Mouse (Mus musculus) layer of hippocampus, adult 9-10 months (tissue): ENCODE results near the gene Gm49355.
"Not testable (repeated sequence)": the region's sequence is repeated elsewhere in the genome, so short reads cannot be mapped to it uniquely, and the experiment has no call there.

ENCODE experiments used
- DNase-seq: peaks from one replicate; pipeline ENCODE4 v3.0.0; 2022; ENCODE audit warnings: low spot score

Gm49355 gene

DNA sequence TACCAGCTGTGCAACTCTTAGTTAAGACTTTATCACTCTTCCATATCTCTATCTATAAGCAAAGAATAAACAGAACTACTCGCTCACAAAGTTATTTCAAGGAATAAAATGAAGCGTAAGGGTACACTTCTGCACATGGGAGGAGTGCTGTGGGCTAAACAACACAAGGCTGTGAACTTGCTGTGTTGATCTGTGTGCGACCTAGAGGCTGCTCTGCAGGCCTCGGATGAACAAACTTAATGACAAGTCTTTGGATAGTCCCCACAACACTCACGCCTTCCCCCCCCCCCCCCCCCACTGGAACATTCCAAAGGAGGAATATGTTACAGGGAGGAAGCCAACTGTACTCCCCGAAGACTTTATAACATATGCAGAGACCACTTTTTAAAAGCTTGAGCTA is at the start of gene Gm49355:
Gene Gm49355, plus strand, starts transcription at position 336 of the 400 bp plus-strand sequence.
- DNase-seq, result no peak

DNA sequence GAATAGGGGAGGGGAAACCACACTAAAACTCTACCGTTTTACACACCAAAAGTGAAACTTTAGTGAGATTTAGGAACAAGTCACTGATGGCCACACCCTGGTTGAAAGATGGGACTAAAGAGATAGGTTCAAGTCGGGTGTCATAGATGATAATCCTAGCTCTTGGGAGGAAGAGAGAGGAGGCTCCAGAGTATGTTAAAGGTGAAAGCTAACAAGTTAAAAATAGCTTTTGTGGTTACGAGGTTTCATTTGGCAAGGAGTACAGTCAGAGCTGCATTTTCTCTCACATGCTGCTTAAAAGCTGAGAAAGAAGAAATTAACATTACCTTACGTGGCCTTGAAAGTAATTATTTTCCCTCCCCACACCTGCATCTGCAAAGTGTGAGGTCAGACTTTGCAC is 40.0 kb upstream of the Gm49355 start:
- DNase-seq, result no peak

DNA sequence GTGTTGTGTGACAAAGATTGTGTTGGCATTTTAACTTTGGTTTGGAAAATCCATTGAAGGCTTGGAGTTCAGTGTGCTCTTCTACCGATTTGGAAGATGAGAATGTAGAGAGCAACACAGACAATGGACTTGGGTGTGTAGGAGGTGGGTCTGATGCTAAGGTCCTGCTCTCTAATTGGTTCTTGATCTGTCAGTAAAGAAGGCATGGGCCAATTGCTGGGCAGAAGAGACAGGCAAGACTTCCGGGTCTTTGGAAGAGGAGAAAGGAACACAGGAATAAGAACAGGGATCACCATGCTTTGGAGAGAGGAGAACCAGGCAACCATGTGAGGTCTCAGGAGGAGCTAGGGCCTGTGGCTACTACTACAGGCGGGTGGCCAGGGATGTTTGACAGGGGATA is 7.7 kb upstream of the Gm49355 start:
- DNase-seq, result no peak

DNA sequence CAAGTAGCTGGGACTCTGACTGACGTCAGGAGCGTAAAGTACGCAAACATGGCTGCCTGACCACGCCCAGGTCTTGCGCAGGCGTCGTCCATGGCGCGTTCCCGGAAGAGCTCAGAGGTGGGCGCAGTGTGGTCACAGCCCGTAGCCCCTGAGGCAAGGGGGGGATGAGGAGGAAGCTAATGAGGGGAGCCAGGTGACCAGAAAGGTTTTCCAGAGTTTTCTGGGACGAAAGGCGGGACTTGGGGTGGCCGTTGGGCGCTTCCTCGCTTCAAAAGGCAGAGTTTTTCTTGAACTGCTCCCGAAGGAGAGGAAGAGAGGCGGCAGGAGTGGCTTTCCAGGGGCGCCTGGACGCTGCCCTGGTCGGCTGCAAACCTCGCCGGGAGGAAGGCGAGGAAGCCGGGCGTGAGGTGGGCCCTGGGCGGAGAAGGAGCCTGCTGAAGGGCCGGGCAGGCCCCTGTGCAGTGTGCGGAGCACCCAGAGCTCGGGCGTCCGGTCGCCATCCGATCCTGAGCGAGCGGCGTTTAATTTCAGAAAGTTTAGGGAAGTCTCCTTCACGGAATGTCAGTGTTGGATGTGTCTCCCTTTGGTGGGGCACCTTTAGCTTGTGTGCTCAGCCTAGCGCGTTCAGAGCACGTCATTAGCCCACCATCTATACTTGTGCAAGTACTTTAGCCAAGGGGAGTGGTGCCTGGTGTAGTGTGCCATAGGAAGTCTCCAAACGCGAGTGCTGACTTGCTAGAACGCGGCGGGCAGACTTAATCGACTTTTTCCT is 551 bp downstream of the Gm49355 start, which contains the start of gene 3830406C13Rik:
Gene 3830406C13Rik, plus strand, starts transcription at position 33 of the 772 bp plus-strand sequence.
- DNase-seq, result peak; percentile 61

DNA sequence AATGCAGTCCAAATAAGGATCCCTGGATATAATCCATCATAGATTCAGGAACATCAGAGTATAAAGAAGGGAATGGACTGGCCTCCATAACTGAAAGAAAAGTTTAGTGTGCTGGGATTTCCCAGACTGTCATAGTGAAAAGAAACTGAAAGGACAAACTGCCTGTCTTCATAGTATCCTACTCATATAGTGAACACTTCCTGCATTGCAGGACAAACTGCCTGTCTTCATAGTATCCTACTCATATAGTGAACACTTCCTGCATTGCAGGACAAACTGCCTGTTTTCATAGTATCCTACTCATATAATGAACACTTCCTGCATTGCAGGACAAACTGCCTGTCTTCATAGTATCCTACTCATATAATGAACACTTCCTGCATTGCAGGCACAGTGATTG is 6.0 kb downstream of the Gm49355 start:
- DNase-seq, result not testable (repeated sequence)

DNA sequence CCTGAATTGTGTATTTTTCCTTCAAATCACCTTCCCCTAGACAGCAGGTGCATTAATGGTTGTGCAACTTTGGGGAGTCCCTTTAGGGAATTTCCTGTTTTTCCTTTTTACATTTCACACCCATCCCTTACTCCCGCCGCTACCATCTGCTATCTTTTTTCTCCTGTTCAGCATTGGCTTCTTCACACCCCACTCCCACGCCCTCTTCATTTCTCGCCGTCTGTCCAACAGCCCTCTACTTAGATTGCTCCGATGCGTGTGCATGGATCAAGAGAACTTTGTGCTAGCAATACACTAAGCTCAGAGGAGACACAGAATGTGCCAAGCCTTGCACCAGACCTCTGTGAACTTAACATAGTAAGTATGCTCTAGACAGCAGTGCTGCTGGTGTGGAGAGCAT is 12.6 kb downstream of the Gm49355 start:
- peak; percentile 43 for DNase-seq

DNA sequence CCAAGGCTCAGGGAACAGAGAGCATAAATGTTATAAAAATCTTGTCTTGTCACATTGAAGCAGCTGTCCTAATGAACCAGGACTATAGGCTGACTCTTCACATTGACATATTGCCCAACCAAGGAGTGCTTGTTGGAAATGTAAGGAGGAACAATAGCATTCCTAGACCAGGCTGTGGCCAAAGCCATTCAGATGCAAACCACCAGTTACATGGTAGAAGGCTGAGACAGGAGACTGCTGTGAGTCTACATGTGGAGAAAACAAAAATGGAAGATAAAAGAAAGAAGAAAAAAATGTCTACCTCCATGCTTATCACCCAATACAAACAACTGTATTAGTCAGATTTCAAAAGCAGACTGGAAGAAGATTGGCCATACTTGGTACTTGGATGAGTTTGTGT is 15.4 kb downstream of the Gm49355 start:
- DNase-seq, result no peak

DNA sequence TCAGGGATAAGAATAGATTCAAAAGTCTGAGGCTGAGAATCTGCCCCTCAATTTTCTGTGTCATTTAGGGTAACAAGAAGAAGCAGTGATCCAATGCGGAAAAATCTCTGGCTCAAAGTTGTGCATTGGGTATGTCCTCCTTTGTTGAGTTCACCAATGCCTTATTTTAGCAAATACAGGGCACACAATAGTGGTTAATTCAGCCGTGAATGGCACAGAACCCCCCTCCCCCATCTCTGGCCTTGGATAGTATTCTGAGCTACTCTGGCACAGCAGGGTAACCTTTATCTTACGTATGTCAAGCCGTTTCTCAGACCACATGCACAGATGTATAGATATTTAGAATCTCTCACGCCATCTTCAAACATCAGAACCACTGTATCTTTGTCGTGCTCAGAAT is 15.9 kb downstream of the Gm49355 start:
- no peak for DNase-seq

DNA sequence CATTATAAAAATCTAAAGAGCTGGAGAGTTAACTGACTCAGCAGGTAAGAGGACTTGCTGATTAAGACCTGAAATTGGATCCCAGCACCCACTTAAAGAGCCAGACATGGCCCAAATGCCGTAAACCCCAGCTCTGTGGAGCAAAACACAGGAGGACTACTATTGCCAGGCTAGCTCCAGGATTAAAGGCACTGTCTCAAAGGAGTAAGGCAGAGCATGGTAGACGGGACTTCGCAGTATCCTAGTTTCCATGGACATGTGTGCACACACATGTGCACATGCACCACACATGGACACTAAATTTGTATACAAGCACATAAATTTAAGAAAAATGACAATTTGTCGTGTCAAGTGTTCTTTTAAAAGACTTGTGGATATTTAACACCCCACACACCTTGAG is 16.5 kb downstream of the Gm49355 start:
- no peak for DNase-seq

DNA sequence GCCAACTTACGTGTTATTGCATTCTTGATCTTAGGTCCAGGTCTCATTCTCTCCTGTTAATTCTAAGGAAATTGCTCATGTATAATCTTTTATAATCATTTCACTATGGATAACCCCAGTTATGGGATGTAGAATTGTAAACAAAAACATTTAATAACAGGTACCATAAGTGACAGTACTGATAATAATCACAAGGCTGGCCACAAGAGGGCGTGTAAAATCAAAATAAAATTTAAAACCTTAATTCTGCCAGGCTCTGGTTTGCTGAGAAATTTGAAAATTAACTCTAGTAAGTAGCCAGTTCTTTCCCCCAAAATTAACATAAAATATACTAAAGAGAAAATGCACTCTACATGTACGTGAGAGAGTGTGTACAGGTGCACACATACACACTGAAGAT is 16.9 kb downstream of the Gm49355 start:
- peak; percentile 42 for DNase-seq

DNA sequence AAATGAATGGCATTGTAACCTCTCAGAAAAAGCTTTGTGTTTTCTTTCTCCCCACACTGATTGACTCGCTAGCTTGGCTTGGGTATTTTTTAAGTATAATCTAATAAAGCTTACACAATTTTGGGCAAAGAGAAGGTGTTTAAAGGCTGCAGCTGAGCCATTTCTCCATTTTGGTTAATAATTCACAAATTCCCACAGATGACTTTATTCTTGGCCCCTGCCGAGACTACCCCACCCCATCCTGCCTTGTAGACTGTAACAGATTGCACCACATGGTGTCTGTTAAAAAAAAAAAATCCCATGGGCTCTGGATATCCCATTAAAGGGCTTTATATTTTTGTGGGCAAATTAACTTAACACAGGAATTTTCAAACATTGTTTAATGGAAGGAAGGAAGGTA is 19.3 kb downstream of the Gm49355 start:
- no peak for DNase-seq

DNA sequence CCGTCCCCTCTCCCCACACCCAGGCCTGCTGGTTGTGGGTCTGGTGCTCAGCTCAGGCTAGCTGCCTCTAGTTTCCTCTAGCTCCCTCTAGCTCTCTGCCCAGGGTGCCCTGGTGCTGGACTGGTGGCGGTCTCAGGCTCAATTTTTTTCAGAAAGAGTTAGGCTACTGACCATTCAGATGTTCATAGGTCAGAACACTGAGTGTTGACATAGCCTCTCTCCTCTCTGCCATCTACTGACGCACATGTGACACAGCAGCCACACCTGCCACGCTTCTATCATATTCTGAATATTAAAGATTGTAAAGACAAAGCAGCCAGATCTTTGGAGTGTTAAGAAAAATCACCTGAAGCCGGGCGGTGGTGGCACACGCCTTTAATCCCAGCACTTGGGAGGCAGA is 49.8 kb downstream of the Gm49355 start:
- no peak for DNase-seq

DNA sequence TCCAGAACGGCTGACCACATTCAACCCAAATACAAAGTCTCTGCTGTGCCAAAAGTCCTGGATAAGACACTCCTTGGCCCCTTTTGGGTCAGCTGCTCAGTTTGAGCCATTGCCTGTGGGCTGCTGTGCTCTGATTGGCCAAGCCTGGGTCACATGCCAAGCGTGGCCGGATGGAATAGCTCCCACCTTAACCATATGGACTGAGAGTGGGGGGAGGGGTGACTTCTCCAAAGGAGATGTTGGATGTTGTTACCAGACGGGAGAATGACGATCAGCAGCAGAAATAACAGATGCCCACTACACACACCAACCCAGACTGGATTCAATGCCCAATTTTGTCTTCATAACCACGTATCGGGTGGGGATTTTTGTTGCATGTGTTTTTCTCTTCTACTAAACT is 51.1 kb downstream of the Gm49355 start:
- no peak for DNase-seq

DNA sequence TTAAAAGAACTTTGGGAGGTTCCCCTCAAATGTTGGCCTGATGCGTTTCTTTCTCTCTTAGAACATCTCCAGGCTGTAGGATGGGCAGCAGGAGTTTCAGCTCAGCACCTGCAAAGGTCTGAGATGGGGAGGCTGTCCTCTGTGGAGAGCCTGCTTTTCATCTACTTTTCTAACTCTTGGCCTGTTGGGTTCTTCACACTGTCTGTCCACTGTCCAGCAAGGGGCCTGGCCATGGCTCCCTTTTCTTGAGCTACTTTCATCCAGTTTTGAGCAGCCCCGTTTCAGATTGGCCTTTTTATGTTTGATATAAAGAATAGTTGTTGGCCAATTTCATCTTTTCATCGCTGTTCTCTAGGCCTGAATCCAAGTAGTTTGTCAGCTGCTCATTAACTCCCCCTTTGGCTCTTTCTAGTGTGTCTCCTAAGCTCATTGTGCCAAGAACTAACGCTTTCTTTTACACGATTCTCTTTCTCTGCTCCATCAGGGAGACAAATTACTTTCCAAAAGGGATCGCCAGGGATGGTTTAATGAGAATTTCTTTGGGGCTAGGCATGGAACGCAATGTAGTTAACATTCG is 53.7 kb downstream of the Gm49355 start:
- no peak for DNase-seq

DNA sequence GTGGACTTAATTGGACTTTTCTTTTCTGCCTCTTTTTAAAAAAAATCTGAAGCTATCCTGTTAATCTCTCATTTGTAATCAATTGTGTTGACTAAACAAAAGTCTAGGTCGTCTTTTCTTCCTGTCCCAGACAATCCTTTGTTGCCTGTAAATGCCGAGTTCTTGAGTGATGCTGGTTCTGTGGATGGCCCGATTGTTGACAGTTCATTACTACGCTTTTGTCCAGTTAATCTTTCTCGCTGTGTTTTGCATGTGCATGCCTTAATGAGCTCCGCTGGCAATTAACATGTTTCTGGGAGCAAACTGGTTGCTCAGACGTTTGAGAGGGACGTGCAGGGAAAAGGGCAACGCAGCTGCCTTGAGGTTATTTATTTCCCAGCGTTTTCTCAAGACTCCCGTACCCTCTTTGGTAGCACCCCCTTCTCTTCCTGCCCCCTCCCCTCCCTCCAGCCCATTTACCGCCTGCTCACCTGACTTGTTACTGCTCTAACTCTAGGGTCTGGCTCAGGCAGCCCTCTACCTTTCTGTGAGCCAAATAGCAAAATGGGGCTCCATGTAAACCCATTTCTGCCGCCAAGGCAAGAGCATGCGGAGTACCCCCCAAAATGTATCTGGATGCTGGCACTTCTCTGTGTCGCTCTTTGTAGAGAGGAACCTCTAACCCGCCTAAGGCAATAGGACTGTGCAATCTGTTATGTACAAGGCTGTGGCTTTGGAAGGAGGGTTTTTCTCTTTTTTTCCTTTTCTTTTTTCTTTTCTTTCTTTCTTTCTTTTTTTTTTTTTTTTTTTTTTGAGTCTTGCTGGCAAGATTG is 54.4 kb downstream of the Gm49355 start:
- DNase-seq, result no peak

DNA sequence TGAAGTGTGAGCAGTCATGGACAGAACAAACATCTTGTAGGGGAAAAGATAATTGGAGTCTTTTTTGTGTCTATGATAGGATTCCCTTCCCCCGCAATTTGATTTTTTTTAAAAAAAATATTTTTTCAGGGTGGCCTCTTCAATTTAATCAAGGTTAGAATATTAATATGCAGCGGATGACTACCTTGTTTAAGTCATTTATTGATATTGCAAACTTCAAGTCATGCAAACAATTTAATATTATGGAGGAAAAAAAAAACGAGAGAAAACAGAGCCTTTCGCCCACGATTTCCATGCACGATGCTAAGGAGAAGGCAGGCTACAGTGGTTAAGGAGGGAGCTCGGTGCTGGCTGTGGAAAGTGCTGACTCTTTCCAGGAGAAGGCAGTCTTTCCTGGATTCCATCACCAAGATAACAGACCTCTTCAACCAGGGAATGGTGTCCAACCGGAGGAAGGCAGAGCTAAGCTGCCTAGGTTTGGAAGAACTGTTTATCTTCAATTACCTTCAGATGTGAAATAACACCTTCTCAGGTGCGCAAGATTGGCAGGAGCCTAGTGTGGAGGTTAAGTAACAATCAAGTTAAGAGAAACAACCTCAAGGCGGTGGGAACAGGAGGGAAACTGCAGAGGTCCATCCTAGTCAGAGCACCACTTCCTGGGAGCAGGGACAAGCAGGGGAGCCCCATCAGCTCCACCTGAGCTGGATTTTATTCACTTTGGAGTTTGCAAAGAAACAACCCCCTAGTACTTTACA is 55.2 kb downstream of the Gm49355 start:
- no peak for DNase-seq

DNA sequence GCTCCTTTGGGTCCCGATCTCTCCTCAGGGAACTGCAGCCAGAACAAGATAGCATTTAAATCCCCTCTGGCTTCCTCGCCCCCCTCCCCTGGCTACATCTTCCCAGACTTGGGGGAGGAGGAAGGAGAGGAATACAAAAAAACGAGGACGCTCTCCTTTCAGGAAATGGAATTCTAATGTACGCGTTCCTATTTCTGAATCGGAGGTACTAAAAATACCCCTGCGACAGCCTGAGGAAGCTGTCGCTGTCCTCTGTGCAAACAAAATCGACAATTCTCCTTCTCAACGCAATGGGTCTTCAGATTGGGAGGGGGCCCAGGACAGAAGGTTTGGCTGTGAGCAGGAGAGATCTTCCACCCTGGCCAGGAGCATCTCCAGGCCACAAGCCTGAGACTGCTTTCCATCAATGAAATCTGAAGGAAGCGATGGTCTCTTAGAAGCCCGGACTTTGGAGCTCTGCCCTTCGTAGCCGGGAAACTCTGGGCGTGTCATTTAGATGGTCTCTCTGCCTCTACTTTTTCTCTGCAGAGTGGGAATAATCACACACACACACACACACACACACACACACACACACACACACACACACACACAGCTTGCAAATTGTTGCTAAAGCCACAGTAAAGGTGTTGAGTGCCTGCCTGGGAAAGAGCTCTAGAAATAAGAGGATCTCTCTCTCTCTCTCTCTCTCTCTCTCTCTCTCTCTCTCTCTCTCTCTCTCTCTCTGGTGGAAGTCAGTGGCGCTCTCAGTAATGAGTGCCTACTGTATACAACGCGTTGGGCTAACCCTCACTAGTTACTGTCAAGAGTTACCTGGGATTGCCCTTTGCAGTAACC is 56.7 kb downstream of the Gm49355 start:
- DNase-seq, result no peak

DNA sequence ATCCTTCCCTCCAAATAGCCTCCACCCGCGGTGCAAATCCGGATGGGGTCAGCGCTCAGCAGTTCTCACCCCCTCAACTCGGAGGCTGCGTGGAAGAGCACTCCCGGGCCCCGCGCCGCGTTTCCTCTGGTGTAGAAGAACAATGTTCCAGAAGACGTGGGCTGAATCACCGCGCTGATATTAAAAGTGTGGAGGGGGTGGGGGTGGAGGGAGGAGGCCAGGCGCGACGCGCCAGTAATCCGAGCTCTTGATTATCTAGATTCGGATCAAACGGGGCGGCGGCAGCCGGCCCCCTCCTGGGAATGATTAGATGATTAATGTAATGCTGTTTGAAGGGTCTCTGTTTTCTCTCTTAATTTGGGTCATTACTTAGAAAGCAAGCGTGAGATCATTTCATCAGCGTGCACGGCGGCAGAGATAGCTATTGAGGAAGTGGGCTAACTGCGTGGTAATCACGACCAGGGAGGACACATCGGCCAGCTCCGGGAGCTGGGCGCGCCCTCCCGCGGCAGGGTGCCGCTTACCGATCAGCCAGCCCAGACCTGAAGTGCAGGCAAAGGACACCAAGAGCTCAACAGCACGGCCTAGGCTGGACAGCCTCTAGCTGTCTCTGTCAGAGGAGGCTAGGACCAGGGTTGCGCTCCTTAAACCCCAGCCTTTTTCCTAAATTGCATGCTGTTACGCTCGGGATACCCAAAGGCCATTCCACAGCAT is 57.5 kb downstream of the Gm49355 start:
- DNase-seq, result no peak

DNA sequence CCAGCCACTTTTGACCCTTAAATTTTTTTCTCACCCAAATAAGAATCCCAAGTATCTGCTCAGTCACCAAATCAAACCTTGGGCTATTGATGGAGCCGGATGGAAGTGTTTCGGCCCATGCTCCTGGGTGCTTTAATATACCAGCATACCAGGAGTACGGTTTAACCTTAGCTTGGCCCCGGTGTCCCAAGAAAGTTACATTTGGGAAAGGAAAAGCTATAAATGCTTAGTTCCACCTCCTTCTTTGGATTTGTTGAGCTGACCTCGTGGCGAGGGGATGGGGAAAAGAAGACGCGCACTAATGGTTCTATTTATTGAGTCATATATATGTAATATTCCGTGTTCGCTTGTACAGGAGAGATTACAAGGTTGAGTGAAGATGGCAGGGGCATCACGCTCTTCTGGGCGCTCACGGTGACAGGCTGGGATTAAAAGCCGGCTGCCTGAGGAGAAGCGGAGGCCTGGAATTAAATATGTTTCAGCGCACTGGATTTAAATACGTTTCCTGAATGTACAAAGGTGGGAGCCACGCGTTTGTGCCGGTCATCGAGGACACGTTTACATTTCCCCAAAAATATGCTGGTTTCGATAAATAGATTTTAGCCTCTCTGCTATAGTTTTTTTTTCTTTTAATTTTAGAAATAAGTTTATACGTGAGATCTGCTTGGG is 58.1 kb downstream of the Gm49355 start:
- no peak for DNase-seq

DNA sequence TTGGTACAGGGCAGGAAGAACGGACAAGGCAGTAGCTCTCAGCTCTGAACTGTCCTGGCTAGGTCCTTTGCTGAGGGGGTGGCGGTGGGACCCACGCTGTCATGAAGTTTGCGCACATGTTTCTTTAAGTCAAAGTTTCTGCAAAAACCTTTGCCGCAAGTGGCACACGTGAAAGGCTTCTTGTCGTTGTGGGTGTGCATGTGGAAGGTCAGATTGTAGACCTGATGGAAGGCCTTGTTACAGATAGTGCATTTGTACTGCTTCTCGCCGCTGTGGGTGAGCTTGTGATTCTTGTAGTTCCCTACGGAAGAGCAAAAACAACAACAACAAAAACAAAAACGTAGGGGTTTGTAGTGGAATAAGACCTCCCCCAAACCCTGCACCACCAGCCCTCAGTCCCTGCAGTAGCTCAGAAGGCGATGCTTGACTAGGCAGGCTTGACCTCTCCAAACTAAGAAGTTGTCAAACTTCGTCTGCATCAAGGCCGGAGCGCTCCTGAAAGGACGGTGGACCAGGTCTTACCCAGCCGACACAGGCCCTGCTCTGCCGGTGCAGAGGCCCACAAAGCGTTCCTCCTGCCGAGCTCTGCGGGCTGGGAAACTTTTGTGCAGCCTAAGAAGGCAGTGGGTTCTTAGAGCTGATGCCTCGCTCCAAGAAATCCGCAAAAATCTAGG is 58.8 kb downstream of the Gm49355 start:
- DNase-seq, result no peak
